Mouse (Mus musculus) naive thymus-derived CD4-positive, alpha-beta T cell, adult 2 months (primary cell): Measurements from ENCODE around the gene Aebp1.

Source experiments
- DNase-seq: peaks from one replicate; pipeline ENCODE4 v3.0.0-alpha.2; 2011; ENCODE audit warnings: low read depth

Aebp1 gene

GRCm38 (mm10) chr11:5893807-5894206 is 32.1 kb downstream of the Aebp1 start:
- no peak for DNase-seq

DNA sequence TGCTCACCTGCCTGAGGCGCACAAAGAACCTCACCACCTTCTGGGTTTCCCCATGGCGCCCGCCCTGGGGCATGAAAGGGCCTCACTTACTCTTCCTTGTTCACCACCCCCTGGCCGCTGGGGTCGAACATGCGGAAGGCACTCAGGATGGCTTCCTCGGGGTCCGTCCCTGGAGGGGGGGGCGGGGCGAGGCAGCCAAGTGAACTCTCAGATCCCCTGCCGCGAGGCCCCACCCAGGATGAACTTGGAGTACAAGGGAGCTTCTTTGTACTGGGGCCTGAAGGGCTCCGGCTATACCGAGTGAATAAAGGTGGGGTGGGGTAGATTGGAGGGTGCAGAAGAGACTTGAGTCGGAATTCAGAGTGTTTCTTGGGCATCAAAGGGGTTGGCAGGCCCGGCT is 35.5 kb downstream of the Aebp1 start:
- no peak for DNase-seq

- DNase-seq = no peak
These were observed 36.1 kb downstream of the Aebp1 start for GRCm38 (mm10) chr11:5897839-5898238.

DNA sequence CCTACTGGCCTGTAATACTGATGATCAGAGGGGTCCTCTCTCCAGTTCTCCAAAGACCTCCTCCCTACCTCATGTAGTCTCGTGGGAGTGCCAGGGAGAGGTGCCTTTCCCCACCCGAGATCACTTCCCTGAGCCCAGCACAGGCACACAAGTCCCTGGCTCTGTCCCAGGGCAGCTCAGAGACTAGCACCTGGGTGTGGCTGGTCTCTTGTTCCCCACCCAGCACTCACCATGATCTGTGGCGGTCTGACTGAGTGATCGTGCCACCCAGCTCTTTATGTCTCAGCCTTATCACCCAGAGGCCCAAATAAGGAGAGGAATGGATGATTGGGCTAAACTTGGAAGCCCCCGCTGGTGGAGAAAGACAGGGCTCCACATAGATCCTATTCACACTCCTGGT is 36.8 kb downstream of the Aebp1 start, which contains the start of gene Myl7:
Gene Myl7 (minus strand): TSS at position 252 of the 400 bp plus-strand sequence.
- DNase-seq = no peak

DNA sequence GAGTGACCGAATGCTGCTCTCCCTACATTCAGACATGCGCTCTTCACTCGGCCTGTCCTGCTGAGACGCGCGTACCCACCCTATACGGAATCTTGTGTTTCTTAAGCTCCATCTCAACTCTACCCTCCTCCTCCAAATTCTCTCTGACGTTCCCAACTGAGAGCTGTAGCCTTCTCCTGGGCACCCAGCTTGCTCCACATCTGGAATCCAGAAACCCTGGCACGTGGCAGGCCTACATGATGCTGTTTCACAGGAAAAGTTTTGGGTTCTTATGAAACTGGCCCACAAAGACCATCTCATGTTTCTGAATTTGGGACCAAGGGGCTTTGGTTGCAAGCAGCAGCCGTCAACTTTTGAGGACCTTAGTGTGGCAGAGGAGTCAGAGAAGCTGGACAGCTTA is 37.5 kb downstream of the Aebp1 start:
- no peak for DNase-seq

DNA sequence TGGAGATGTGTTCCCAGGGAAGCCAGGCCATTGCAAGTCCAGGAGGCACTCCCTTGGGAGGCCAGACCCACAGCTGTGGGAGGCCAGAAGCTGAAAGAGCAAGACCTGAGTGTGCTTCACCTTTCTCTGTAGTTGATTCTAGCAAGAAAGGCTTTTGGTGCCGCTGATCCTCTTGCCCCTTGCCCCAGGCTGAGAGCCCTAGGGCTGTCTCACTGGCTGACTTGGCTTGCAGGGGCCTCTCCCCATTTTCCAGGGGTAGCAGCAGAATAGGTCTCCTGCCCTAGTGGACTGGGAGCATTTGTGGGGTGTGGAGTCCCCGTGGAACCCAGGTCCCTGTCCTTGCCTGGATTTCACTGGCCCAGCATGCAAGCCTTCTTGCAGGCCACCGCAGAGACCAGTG is 39.6 kb downstream of the Aebp1 start:
- no peak for DNase-seq

DNA sequence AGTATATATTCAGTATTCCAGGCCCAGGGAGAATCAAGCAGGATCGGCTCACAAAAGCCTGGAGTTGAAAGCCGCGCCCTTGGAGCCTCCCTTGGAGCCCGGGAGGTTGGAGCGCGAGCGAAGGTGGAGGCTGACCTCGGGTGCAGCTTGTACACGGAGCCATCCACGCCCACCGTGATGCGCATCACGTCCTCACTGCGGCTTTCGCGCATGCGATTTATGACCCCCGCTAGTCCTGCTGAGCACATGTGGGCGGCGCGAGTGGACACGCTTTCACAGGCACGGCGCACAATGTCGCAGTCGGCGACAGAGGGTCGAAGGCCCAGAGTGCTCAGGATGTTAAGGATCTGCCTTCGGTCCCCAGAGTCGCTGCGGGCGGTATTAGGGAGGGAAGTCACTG is 40.2 kb downstream of the Aebp1 start:
- DNase-seq = no peak

GRCm38 (mm10) chr11:5902390-5902789 is 40.6 kb downstream of the Aebp1 start:
- DNase-seq = no peak

DNA sequence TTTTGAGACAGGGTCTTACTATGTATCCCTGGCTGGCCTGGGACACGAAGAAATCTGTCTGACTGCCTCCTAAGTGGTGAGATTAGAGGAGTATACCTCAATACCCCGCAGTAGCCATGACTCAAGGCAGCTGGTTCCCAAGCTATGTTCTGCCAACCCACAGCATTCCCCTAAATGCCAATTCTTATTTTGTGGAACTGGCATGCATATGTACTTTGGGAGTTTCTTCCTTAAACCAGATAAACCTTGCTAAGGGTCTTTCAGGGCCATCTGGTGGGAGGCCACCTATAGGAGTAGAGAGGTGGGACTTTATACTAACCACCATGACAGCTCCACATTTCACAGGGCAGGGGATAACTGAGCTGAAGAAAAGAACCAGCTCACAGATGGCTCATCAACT is 42.1 kb downstream of the Aebp1 start:
- no peak for DNase-seq

- no peak for DNase-seq
These were observed 42.6 kb downstream of the Aebp1 start for GRCm38 (mm10) chr11:5904357-5904756.

DNA sequence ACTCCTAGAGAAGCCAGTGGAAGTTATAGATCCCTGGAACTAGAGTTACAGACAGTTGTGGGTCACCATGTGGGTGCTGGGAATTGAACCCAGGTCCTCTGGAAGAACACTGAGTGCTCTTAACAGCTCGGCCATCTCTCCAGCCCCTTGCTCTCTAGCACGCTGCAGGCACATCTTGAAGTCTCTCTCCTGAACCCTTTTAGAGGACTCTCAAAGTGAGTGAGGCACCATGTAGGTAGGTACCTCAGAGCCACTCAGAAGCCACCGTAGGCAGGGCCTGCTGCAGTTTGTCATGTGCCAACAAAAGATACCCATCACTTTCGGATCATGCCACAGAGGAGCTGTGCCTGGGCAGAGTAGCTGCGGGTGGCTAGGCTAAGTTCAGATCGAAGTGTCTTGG is 43.1 kb downstream of the Aebp1 start:
- no peak for DNase-seq

DNA sequence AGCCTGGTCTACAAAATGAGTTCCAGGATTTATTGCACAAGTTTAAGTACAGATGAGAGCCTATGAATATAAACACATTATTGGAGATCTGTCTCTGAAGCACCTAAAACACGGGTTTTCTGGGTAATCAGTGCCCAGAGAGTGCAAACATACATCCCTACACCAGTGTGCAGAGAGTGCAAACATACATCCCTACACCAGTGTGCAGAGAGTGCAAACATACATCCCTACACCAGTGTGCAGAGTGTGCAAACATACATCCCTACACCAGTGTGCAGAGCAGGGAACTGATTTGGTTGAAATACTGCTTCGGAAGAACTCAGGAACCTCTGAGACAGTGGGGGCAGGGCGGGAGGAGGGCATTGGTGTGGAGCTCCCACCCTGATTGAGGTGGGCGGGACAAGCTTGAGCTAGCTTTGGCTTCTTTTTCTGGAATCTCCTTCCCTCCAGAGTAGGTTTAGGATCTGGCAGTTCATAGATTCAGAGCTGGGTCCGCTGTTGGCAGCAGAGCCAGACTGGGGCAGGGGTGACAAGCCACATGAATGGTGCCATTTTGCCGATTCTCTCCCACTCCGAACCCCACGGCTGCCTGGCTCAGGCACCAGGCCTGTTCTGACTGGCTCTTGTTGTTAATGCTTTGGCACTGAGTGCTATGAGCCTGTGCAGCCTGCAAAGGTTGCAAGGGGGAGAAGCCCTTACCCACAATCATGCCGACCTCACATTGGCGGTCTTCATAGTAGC is 44.2 kb downstream of the Aebp1 start:
- DNase-seq = no peak

GRCm38 (mm10) chr11:5907096-5907495 is 45.3 kb downstream of the Aebp1 start:
- no peak for DNase-seq

GRCm38 (mm10) chr11:5908642-5909041 is 46.9 kb downstream of the Aebp1 start:
- no peak for DNase-seq

DNA sequence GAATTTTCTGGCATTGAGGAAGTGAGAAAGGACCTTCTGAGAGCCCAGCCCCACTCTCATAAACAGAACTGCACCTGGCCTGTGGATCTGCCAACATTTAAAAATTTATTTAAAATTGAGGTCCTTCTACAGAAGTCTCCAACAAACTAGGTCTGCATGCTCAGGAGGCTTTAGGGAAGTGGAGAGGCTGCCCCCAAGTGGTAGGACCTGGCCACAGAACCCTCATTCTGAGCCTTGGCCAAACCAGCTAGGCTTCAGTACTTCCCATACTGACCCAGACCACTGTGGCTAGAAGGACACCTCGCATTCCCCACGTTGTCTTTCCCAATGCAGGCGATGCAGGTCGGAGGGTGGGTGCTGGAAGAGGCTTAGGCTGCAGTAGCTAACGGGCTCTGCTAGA is 50.9 kb downstream of the Aebp1 start:
- peak; percentile 30 for DNase-seq

DNA sequence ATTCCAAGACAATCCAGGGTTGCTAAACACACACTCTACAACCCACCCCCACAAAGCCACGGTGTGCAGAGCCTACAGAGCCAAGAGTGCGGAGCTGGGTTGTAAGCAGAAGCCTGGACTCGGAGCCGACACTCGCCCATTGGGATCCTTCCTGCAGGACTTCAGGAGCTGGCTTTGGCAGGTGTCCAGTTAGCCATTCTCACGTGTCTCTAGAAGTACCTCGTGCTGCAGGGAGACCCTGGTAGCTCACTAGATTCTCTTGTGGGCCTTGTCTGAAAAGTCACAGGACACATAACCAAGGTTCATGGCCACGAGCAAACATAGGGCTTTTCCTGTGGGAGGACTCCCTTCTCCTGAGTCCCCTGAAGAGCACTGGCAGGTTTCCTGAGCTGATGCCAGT is 51.5 kb downstream of the Aebp1 start:
- no peak for DNase-seq

- DNase-seq = no peak
These were observed 52.2 kb downstream of the Aebp1 start for GRCm38 (mm10) chr11:5913936-5914335.

DNA sequence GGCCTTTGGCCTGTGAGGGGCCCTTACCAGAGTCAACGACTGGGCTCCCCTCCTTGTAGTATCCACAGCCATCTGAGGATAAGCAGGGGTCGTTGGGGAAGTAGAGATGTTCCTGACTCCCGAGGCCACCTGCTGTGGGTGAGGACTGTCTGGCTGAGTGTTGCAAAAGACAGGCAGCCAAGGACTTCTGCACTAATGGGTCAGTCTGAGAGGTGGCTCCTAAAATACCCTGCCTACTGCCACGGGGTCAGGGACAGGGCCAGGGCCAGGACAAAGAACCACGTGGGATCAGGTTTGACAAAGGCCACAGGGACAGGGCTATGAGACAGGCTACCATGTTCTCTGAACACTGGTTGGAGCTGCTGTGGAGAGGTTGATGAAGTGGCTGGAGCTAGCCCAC is 53.2 kb downstream of the Aebp1 start:
- no peak for DNase-seq

DNA sequence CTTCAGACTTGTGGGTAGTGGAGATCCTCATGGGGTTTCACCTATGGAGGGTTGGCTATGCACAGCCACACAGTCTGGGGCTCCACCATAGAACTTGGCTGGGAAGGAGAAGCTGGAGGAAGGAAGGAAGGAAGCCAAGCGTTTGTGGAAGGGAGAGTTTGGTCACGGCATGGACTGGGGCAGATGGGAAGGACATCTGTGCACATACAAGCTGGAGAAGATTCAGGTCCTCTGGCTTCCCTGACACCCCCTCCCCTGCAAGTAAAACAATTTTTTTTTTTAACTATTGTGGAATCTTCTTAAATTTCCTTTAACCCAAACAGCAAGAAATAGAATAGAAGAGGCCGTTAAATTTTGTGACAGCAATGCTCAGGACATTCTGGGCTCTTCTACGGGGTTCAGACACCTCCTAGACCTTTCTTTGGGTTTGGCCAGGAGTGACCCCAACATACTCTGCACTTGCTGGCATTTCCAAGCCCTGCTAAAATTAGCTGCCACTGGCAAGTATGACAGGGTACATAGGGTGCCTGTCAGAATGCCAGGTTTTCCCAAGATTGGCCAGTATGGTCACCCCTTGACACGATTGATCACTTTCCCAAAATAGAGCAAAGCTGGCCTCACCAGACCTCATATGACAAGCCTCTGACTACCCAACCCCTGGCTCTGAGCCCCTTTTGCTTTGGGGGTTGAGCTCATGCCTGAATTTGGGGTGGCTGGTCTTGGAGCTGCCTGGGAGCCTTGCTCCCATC is 53.9 kb downstream of the Aebp1 start:
- DNase-seq = no peak

DNA sequence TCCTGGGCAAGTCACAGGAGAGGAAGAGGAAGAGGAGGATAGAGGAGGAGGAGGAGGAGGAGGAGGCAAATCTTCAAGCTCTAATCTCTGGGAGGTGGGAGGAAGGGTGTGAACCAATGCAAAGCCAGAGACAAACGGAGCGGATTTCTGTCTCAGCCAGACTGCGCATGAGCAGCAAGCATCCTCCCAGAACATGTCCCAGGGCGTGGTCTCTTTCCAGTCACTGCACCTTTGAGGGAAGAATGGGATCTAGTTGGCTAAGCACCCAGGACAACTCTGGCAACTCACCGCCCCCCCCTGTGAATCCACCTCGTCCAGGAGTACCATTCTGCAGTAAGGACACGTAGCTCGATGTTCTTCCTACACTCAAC is 54.4 kb downstream of the Aebp1 start:
- DNase-seq = no peak

DNA sequence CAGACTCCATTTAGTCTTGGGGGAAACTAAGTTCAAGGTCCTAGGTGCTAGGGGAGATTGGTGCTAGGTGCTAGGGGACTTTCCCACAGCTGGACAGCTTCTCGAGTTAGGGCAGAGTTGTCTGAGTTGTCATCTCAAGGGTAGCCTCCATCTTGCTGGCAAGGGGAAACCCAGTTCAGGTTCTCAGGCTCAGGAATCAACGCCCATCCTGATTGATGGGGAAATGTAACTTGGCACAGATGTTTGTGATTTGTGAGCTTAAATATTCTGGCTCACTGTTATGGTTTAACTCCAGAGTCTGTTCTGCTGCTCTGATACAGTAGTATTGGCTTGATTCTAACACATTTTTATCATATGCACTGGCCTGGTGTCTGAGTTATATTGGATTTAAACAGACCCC is 56.4 kb downstream of the Aebp1 start:
- no peak for DNase-seq

DNA sequence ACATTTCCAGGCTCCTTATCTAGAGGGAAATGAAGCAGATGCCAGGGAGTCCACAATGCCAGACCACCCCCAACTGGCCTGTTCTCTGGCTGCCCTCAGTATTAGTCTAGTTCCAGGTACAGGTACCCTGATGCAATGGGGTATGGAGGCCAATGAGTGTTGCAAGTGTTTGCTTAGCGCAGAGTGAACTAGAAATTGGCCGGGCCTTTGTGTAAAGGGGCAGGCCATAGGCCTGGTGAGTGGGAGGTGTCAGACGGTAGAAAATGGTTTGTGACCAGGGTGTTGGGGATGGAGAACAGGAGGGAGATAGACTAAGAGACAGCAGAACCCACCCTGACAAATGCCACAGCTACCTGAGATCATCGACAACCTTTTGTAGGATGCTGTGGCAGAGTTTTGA is 57.9 kb downstream of the Aebp1 start:
- DNase-seq = no peak

DNA sequence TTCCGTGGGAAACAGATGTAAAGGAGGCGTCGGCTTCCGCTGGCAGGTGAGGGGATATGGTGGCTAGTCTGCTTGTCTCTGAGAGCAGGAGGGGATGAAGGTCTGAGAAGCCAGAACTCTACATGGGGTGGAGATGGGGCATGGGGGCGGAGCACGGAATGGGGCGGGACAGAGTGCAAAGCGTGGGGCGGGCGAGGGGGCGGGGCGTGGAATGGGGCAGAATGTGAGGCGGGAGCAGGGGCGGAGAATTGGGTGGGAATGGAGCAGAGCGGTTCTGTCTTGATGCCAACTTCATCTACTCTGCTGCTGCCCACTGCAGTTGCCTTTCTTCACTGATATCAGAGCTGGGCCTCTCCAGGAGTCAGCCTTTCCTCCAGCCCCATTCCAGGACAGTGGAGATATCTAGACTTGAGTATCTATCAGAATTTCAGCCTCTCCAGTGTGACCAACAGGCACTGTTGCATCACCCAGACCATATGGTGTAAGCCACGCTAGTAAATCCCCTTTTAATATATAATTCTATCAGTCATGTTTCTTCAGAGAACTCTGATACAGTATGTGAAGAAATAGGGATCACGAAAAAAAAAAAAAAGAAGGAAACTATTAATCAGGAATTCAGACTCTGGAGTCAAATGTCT is 58.7 kb downstream of the Aebp1 start:
- peak; percentile 50 for DNase-seq
